Mouse (Mus musculus): ENCODE measurements at regions not wholly inside any gene's neighbourhood (a gene's known extent, or its start where the extent isn't known, plus 50 kb on each side); places are given as distances from the start of the nearest gene placed in this dataset.

DNA sequence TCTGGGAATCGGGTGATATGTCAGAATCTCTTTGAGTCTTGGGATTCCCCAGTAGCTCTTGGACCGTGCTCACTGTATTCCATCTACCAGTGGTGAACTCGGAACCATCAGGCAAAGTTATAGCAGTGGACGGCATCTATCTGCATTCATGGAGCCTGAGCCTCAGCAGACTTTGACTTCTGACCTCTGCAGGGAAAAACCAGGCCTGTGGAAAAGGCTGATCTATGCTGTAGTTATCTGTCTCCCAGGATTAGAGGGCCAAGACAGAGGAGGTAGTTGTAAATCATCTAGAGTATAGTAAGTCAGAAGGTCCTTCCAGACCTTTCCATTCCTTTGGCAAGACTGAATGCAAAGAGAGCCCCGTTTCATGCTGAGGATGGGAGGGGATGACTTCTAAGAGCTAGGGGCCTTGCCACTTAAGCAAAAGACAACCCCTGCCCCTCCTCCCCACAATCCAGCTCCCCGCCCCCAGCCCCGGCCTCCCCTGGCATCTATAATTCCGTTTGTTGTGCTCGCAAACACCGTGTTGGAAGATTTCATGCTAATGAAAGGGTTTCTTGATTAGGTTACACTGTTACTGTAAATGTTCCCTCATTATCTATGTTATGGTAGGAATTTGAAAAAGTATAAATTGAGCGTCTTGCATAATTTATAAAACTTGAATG is 338.9 kb downstream of the Rps24 start:
- WGBS = 59% methylated on average over 11 of the region's 11 CpGs
- no peak overlapping the region for H3K4me3 ChIP-seq (ENCODE audit: low read length)
- H3K9ac ChIP-seq (replicated peaks; ENCODE audit: low read length) = no peak overlapping the region
- no peak overlapping the region for H3K27ac ChIP-seq (ENCODE audit: low read length)
- ATAC-seq (ENCODE audit: low FRiP score, low TSS enrichment) = no peak
- H3K36me3 ChIP-seq (ENCODE audit: insufficient read depth, low read length) = no peaks in the 10 kb centered on the region
- no peaks in the 10 kb centered on the region; the same call in 1 of the 2 replicates for H3K27me3 ChIP-seq (ENCODE audit: insufficient read depth, low read length)
- H3K4me1 ChIP-seq (ENCODE audit: insufficient read depth, low read length) = peaks cover 43% of the 10 kb centered on the region
- no peak overlapping the region for H3K4me2 ChIP-seq (replicated peaks; ENCODE audit: low read depth, low read length)
- no peaks in the 10 kb centered on the region for H3K9me3 ChIP-seq (ENCODE audit: low read length)

DNA sequence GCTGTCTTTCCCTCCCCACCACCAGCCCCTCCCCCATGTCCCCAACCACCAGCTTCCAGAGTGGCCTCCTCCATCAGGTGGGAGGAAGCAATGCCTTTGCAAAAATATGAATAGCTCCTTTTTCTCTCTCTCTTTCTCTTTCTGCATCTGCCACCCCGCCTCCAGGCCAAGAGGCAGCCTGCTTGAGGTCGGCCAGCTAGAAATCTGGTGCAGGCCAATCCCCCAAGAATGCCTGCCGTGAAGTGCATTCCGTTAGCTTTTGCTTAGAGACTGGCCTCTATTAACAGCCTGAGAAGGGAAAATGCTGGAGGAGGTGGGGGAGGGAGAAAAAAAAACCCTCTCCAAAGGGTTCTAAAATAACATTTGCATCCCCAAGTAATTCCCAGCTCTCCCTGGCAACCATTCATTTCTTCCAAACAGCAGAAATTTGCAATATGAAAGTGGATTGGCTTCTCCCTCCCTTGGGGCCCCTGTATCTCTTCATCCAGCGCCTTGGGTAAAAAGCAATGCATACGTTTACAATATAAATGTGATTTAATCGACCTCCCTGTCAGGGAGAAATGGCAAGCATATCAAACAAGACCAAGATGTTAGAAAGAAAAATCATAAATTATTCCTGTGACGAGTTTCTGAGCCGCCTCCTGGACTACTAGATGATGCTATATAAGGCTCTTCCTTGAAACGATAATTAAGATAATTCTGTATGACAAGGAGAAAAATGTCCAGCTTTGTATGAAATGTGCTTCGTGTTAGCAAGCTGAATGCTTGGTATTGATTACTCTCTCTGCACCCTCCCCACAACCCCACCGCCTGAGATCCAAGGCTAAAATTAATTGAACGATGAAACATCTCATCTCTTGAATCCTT is 339.8 kb downstream of the Rps24 start:
- whole genome bisulfite sequencing = 39% methylated on average over 13 of the region's 13 CpGs
- Histone ChIP-seq H3K9me3 (ENCODE audit: low read length) (no peaks in the 10 kb centered on the region), H3K9ac (replicated peaks; ENCODE audit: low read length) (no peak overlapping the region), H3K27ac (ENCODE audit: low read length) (no peak overlapping the region), H3K4me1 (ENCODE audit: insufficient read depth, low read length) (peaks cover 43% of the 10 kb centered on the region), H3K27me3 (ENCODE audit: insufficient read depth, low read length) (no peaks in the 10 kb centered on the region; the same call in 1 of the 2 replicates), H3K4me3 (ENCODE audit: low read length) (no peak overlapping the region), H3K36me3 (ENCODE audit: insufficient read depth, low read length) (no peaks in the 10 kb centered on the region), H3K4me2 (replicated peaks; ENCODE audit: low read depth, low read length) (no peak overlapping the region)
- ATAC-seq (ENCODE audit: low FRiP score, low TSS enrichment) = no peak

DNA sequence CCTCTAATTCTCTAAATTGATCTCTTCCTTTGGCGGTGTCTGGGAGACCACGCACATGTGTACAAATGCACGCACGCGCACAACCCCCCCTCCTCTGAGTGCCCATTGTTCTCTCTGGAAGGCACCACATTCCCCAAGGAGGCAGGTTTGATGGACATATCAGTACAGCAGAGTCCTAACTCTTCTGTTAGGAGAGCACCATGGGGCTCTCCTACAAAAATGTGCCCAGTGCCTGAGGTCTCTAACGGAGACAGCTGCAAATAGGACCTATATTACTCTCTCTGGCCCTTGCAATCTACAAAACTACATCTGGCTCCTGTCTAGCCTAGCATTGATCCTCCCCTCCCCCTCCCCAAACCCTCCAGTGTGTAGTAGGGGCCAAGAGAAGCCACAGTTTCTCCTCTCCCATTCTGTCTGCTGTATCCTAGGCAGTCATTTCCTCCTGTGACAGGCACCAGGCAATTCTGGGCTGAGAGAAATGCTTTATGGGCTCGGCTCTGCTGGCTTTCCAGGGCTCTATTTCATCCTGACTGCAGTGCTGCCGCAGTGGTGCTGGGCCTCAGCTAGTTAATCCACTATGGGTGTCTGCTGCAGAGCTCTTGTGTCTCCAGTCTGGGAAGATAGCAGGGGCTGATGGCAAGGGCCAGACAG is 340.6 kb downstream of the Rps24 start:
- ATAC-seq (ENCODE audit: low FRiP score, low TSS enrichment) = 0 out of 2 replicates have a peak, but pooled peaks have one; percentile 35
- Histone ChIP-seq H3K36me3 (ENCODE audit: insufficient read depth, low read length) (no peaks in the 10 kb centered on the region), H3K4me1 (ENCODE audit: insufficient read depth, low read length) (peaks cover 39% of the 10 kb centered on the region), H3K27me3 (ENCODE audit: insufficient read depth, low read length) (no peaks in the 10 kb centered on the region; the same call in 1 of the 2 replicates), H3K4me3 (ENCODE audit: low read length) (no peak overlapping the region), H3K9me3 (ENCODE audit: low read length) (no peaks in the 10 kb centered on the region), H3K27ac (ENCODE audit: low read length) (peak overlapping the region; percentile 44; the same call in 1 of the 2 replicates), H3K4me2 (replicated peaks; ENCODE audit: low read depth, low read length) (no peak overlapping the region), H3K9ac (replicated peaks; ENCODE audit: low read length) (no peak overlapping the region)
- WGBS = 46% methylated on average over 8 of the region's 8 CpGs

DNA sequence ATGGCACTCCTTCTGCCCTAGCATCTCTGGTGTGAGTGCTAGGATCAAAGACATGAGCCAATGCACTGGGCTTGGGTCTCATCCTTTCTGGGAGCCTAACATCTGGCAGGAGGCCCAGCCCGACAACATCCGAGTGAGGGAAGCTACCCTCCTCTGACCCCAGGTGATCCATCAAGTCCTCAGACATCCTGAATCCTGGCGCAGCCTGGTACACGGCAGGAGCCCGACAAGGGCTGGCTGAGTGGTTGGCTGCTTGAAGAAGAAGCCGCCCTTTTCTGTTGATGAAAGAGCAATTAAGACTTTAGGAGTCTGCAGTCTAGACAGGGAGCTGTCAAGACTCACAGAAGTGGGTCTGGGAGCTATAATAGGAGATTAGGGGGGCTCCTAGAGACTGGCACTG is 342.1 kb downstream of the Rps24 start:
- peak; percentile 28; the same call in 1 of the 2 replicates for ATAC-seq (ENCODE audit: low FRiP score, low TSS enrichment)
- Histone ChIP-seq H3K9me3 (ENCODE audit: low read length) (no peaks in the 10 kb centered on the region), H3K36me3 (ENCODE audit: insufficient read depth, low read length) (no peaks in the 10 kb centered on the region), H3K27ac (ENCODE audit: low read length) (no peak overlapping the region), H3K4me2 (replicated peaks; ENCODE audit: low read depth, low read length) (no peak overlapping the region), H3K4me1 (ENCODE audit: insufficient read depth, low read length) (peaks cover 29% of the 10 kb centered on the region), H3K9ac (replicated peaks; ENCODE audit: low read length) (no peak overlapping the region), H3K27me3 (ENCODE audit: insufficient read depth, low read length) (no peaks in the 10 kb centered on the region; the same call in 1 of the 2 replicates), H3K4me3 (ENCODE audit: low read length) (no peak overlapping the region)
- 11% methylated on average over 6 of the region's 6 CpGs for WGBS

DNA sequence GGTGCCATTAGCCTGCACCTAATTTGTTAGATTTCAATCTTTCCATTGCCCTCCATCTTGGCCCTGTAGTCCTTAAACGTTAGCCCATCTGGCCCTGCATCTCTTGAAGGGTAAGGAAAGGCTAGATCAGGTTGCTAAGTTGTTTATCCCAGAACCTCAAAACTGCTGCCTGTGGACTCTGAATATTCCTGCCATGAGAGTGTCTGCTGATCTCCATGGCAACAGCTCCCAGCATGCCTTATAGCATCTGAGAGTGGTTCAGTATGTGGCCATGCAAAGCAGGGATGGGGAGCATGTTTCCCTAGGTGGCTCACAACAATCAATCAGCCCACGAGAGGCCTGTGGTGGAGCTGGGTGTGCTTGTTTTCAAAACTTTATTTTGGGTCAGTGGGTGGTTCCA is 346.3 kb downstream of the Rps24 start:
- Histone ChIP-seq H3K4me2 (replicated peaks; ENCODE audit: low read depth, low read length) (no peak overlapping the region), H3K9ac (replicated peaks; ENCODE audit: low read length) (no peak overlapping the region), H3K27me3 (ENCODE audit: insufficient read depth, low read length) (no peaks in the 10 kb centered on the region; the same call in 1 of the 2 replicates), H3K36me3 (ENCODE audit: insufficient read depth, low read length) (no peaks in the 10 kb centered on the region), H3K4me1 (ENCODE audit: insufficient read depth, low read length) (peaks cover 2% of the 10 kb centered on the region; the same call in 1 of the 2 replicates), H3K27ac (ENCODE audit: low read length) (no peak overlapping the region), H3K9me3 (ENCODE audit: low read length) (no peaks in the 10 kb centered on the region), H3K4me3 (ENCODE audit: low read length) (no peak overlapping the region)
- ATAC-seq (ENCODE audit: low FRiP score, low TSS enrichment) = no peak
- 61% methylated on average over 2 of the region's 2 CpGs for WGBS

DNA sequence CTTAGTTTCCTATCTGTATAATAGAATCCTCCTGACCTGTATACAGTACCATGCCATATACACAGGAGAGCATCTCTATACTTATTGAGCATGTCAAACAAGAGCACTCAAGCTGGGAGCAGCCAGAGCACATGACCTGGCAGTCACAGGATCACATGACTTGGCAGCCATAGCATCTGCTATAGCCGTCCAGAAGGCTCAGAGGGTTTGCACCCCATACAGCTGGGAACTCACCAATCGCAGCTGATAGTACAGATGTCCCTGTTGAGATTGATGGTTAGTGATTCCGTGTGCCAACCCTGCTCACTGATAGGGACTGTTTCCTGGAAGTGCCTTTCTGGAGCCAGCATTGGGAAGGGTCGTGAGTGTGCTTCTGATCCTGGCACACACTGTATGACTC is 351.3 kb downstream of the Rps24 start:
- WGBS = 83% methylated on average over 4 of the region's 4 CpGs
- no peaks in the 10 kb centered on the region for H3K36me3 ChIP-seq (ENCODE audit: insufficient read depth, low read length)
- no peak overlapping the region for H3K27ac ChIP-seq (ENCODE audit: low read length)
- no peaks in the 10 kb centered on the region for H3K9me3 ChIP-seq (ENCODE audit: low read length)
- no peaks in the 10 kb centered on the region for H3K27me3 ChIP-seq (ENCODE audit: insufficient read depth, low read length)
- H3K4me2 ChIP-seq (replicated peaks; ENCODE audit: low read depth, low read length) = no peak overlapping the region
- H3K4me3 ChIP-seq (ENCODE audit: low read length) = no peak overlapping the region
- peaks cover 6% of the 10 kb centered on the region for H3K4me1 ChIP-seq (ENCODE audit: insufficient read depth, low read length)
- H3K9ac ChIP-seq (replicated peaks; ENCODE audit: low read length) = no peak overlapping the region
- ATAC-seq (ENCODE audit: low FRiP score, low TSS enrichment) = no peak

DNA sequence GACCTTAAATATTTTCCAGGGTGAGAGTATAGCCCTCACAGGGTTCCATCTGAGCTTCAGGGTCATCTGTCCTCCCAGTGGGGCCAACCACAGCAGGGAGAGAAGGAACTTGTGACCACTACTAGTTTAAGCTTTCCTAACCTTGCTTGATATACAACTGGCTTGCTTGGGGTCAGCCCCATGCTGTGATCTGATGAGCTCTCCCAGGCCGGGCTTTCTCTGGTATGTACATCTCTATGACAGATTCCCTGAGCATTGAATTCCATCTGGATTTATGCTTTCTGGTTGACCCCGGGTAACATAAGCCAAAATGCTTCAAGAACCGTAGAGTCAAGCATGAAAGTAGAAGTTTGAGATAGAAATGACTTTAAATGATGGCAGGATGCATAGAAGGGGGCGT is 352.1 kb downstream of the Rps24 start:
- ATAC-seq (ENCODE audit: low FRiP score, low TSS enrichment) = 0 out of 2 replicates have a peak, but pooled peaks have one; percentile 46
- H3K4me3 ChIP-seq (ENCODE audit: low read length) = no peak overlapping the region
- no peaks in the 10 kb centered on the region for H3K9me3 ChIP-seq (ENCODE audit: low read length)
- H3K9ac ChIP-seq (replicated peaks; ENCODE audit: low read length) = no peak overlapping the region
- no peak overlapping the region for H3K4me2 ChIP-seq (replicated peaks; ENCODE audit: low read depth, low read length)
- H3K4me1 ChIP-seq (ENCODE audit: insufficient read depth, low read length) = peaks cover 6% of the 10 kb centered on the region
- H3K27me3 ChIP-seq (ENCODE audit: insufficient read depth, low read length) = no peaks in the 10 kb centered on the region
- H3K36me3 ChIP-seq (ENCODE audit: insufficient read depth, low read length) = no peaks in the 10 kb centered on the region
- WGBS = 49% methylated on average over 4 of the region's 4 CpGs
- no peak overlapping the region for H3K27ac ChIP-seq (ENCODE audit: low read length)

DNA sequence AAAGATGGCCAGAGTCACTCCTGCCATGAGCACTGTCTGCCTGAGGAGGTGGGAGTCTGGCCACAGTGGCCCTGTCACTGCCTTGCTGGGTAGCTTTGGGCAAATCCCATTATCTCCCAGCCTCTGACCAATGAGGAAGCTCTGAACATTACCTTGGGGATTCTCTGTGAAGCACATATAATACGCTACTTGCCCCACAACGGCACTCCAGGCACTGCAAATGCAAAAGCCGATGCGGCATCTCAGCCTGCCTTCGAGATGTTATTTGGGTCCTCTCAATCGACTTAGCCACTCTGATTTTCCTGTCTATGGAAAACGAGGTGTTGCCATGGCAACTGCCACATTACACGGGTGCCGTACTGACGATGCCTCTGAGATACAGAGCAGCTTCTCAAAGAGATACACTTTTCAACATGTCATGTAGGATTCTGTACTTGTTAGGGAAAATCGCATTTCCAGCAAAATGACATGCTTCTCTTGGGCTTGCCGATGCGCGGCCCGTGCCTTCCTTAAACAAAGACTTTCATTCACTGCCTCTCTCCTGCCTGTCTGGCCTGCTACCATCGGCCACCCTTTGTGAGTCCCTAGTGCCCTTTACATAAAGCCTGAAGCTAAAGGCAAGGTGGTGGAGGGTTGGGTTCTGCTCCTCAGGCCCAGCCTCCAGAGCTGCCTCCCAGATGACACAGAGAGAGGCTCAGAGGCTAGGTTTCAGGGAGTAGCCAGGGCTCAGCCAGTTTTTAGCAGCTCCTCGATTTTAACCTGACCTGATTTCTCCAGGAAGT is 355.0 kb downstream of the Rps24 start:
- Histone ChIP-seq H3K27ac (ENCODE audit: low read length) (no peak overlapping the region), H3K4me2 (replicated peaks; ENCODE audit: low read depth, low read length) (no peak overlapping the region), H3K9me3 (ENCODE audit: low read length) (no peaks in the 10 kb centered on the region), H3K4me1 (ENCODE audit: insufficient read depth, low read length) (peaks cover 6% of the 10 kb centered on the region), H3K36me3 (ENCODE audit: insufficient read depth, low read length) (no peaks in the 10 kb centered on the region), H3K4me3 (ENCODE audit: low read length) (no peak overlapping the region), H3K27me3 (ENCODE audit: insufficient read depth, low read length) (peaks cover 2% of the 10 kb centered on the region; the same call in 1 of the 2 replicates), H3K9ac (replicated peaks; ENCODE audit: low read length) (no peak overlapping the region)
- 65% methylated on average over 17 of the region's 17 CpGs for WGBS
- ATAC-seq (ENCODE audit: low FRiP score, low TSS enrichment) = no peak

DNA sequence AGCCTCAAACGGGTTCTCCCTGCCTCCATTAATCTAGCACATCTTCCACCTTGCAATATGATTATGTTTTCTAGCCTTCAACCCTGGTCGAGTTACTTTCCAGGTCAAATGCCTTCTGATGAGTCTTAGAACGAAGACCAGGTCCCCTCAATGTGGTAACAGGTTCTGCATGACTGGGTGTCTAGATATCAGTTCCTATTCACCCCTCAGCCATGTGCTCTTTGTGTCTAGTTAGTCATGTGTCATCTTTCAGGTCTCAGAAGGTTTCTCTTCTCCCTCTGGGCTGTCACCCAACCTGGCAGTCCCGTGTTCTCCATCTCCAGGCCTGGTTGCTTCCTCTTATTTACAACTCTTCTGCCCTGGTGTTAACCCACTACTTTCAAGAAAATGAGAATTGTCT is 356.7 kb downstream of the Rps24 start:
- no peak overlapping the region for H3K4me2 ChIP-seq (replicated peaks; ENCODE audit: low read depth, low read length)
- 59% methylated on average over 4 of the region's 4 CpGs for WGBS
- H3K27ac ChIP-seq (ENCODE audit: low read length) = no peak overlapping the region
- no peaks in the 10 kb centered on the region for H3K9me3 ChIP-seq (ENCODE audit: low read length)
- H3K4me3 ChIP-seq (ENCODE audit: low read length) = no peak overlapping the region
- peaks cover 6% of the 10 kb centered on the region for H3K4me1 ChIP-seq (ENCODE audit: insufficient read depth, low read length)
- peaks cover 2% of the 10 kb centered on the region; the same call in 1 of the 2 replicates for H3K27me3 ChIP-seq (ENCODE audit: insufficient read depth, low read length)
- H3K36me3 ChIP-seq (ENCODE audit: insufficient read depth, low read length) = no peaks in the 10 kb centered on the region
- ATAC-seq (ENCODE audit: low FRiP score, low TSS enrichment) = no peak
- no peak overlapping the region for H3K9ac ChIP-seq (replicated peaks; ENCODE audit: low read length)

Measured in kidney, embryonic 16.5 days (tissue).